Comparison of ENCODE assay signal across 25 mouse cellular contexts in the genomic region with DNA sequence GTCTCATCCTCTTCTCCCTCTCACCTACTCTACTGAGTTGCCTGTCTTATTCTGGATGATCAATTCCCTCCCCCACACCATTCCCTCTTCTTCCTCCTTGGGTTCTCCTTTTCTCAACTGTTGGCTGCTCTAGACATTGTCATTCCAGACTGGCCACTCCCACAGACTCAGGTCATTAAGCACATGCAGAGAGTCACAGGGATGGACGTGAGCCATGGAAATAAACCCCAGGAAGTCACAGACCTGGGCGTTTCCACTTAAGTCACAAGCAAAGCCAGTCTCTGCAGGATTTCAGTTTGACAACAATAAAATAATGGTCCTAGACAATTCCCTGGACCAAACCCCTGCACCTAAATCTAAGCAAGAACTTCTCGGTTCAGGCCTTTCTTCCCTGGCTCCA.
DNase-seq lines count a peak whose midpoint lies in the region; ATAC-seq and TF ChIP-seq lines count a peak whose summit lies in the region.
"Had no signal": no experiment of that assay in that cellular context is flagged by ENCODE, and none has a peak within 500 bp of the region (broad histone marks: within the 10 kb centered on the region; RNA-seq: fewer than 3 reads in every experiment).

No protein-coding gene starts in this region.

- no peak for TF ChIP-seq POLR2A in kidney, adult 2 months (IDR thresholded peaks at IDR 0.05; ENCODE audit: low read depth, low read length)

- peak; percentile 56 for DNase-seq in kidney, adult 2 months
- peak; percentile 31 for DNase-seq in midbrain, embryonic 11.5 days (ENCODE audit: low spot score, missing footprints)
- DNase-seq in ZHBTc4 (ENCODE audit: low read depth, low spot score) = peak; percentile 67
- peak; percentile 27 to 30 for DNase-seq in kidney, postnatal 36 days
- no peak for DNase-seq in gastrocnemius, postnatal 25 days
- no peak for DNase-seq in layer of hippocampus, postnatal 10 days (ENCODE audit: low spot score in 2 of 2)
- DNase-seq: adrenal gland, adult 8-10 months; adrenal gland, postnatal 25 days; cerebellum, adult 11-12 months; cerebellum, adult 8-10 months; cerebellum, postnatal 10 days; cerebellum, postnatal 36 days; gastrocnemius, postnatal 10 days; heart, adult 11 months had no signal

- H3K4me1 ChIP-seq in kidney, adult 2 months (ENCODE audit: control insufficient read depth, insufficient read depth, low read length) = no peaks in the 10 kb centered on the region
- no peaks in the 10 kb centered on the region for H3K4me1 ChIP-seq in kidney, embryonic 15.5 days
- no peaks in the 10 kb centered on the region for H3K4me1 ChIP-seq in midbrain, embryonic 11.5 days (ENCODE audit: control insufficient read depth, insufficient read depth, low read length)
- H3K4me1 ChIP-seq in midbrain, embryonic 15.5 days = peaks cover 3% of the 10 kb centered on the region; the same call in 1 of the 2 replicates
- H3K4me1 ChIP-seq: embryonic facial prominence, embryonic 13.5 days; forebrain, embryonic 12.5 days; hindbrain, embryonic 12.5 days; hindbrain, embryonic 15.5 days had no signal

- no peak overlapping the region for H3K4me3 ChIP-seq in kidney, adult 2 months (ENCODE audit: insufficient read depth, low read depth, low read length)
- no peak overlapping the region for H3K4me3 ChIP-seq in kidney, embryonic 15.5 days (replicated peaks)
- no peak overlapping the region for H3K4me3 ChIP-seq in midbrain, embryonic 11.5 days (ENCODE audit: low read depth, low read length)
- no peak overlapping the region for H3K4me3 ChIP-seq in midbrain, embryonic 15.5 days
- H3K4me3 ChIP-seq: embryonic facial prominence, embryonic 10.5 days; embryonic facial prominence, embryonic 13.5 days; erythroblast, embryonic 14.5 days; forebrain, embryonic 12.5 days; forebrain, embryonic 15.5 days; hindbrain, embryonic 12.5 days; hindbrain, embryonic 15.5 days had no signal

- H3K27me3 ChIP-seq in kidney, adult 2 months (replicated peaks; ENCODE audit: control insufficient read depth, insufficient read depth, low read length) = no peaks in the 10 kb centered on the region
- peaks cover 6% of the 10 kb centered on the region; the same call in 1 of the 2 replicates for H3K27me3 ChIP-seq in kidney, embryonic 15.5 days
- H3K27me3 ChIP-seq in midbrain, embryonic 11.5 days (ENCODE audit: control insufficient read depth, insufficient read depth, low read length) = no peaks in the 10 kb centered on the region
- no peaks in the 10 kb centered on the region for H3K27me3 ChIP-seq in midbrain, embryonic 15.5 days (replicated peaks)
- H3K27me3 ChIP-seq: embryonic facial prominence, embryonic 13.5 days; forebrain, embryonic 15.5 days; hindbrain, embryonic 12.5 days; hindbrain, embryonic 15.5 days had no signal

- no peaks in the 10 kb centered on the region for H3K36me3 ChIP-seq in kidney, adult 2 months (ENCODE audit: control insufficient read depth, insufficient read depth, low read length)
- H3K36me3 ChIP-seq in kidney, embryonic 15.5 days = no peaks in the 10 kb centered on the region
- no peaks in the 10 kb centered on the region for H3K36me3 ChIP-seq in midbrain, embryonic 11.5 days (ENCODE audit: control insufficient read depth, insufficient read depth, low read length)
- H3K36me3 ChIP-seq in midbrain, embryonic 15.5 days (replicated peaks) = no peaks in the 10 kb centered on the region
- H3K36me3 ChIP-seq: embryonic facial prominence, embryonic 10.5 days; embryonic facial prominence, embryonic 13.5 days; forebrain, embryonic 12.5 days; forebrain, embryonic 15.5 days; hindbrain, embryonic 12.5 days; hindbrain, embryonic 15.5 days had no signal

- H3K9me3 ChIP-seq in kidney, embryonic 15.5 days (replicated peaks) = no peaks in the 10 kb centered on the region
- no peaks in the 10 kb centered on the region for H3K9me3 ChIP-seq in midbrain, embryonic 11.5 days (ENCODE audit: control insufficient read depth, low read length)
- H3K9me3 ChIP-seq in midbrain, embryonic 15.5 days = no peaks in the 10 kb centered on the region
- H3K9me3 ChIP-seq: embryonic facial prominence, embryonic 10.5 days; embryonic facial prominence, embryonic 13.5 days; forebrain, embryonic 12.5 days; forebrain, embryonic 15.5 days; hindbrain, embryonic 12.5 days; hindbrain, embryonic 15.5 days had no signal

- no peak for ATAC-seq in kidney, embryonic 15.5 days (replicated peaks; ENCODE audit: low FRiP score)
- no peak for ATAC-seq in midbrain, embryonic 11.5 days (ENCODE audit: low FRiP score)
- no peak for ATAC-seq in midbrain, embryonic 15.5 days (replicated peaks)
- ATAC-seq: CD4-positive, CD25-positive, alpha-beta regulatory T cell, adult 4 months; forebrain, embryonic 15.5 days had no signal

- H3K9ac ChIP-seq in kidney, embryonic 15.5 days = no peak overlapping the region
- H3K9ac ChIP-seq in midbrain, embryonic 11.5 days (ENCODE audit: low read length) = no peak overlapping the region
- H3K9ac ChIP-seq in midbrain, embryonic 15.5 days = no peak overlapping the region
- H3K9ac ChIP-seq: embryonic facial prominence, embryonic 13.5 days; forebrain, embryonic 12.5 days; forebrain, embryonic 15.5 days; hindbrain, embryonic 12.5 days; hindbrain, embryonic 15.5 days had no signal

- peak overlapping the region; percentile 42 for H3K27ac ChIP-seq in kidney, adult 2 months (ENCODE audit: insufficient read depth, low read depth, low read length)
- no peak overlapping the region for H3K27ac ChIP-seq in kidney, embryonic 15.5 days
- H3K27ac ChIP-seq in midbrain, embryonic 11.5 days (ENCODE audit: low read depth, low read length) = no peak overlapping the region
- H3K27ac ChIP-seq in midbrain, embryonic 15.5 days = no peak overlapping the region
- H3K27ac ChIP-seq: embryonic facial prominence, embryonic 10.5 days; embryonic facial prominence, embryonic 13.5 days; forebrain, embryonic 12.5 days; forebrain, embryonic 15.5 days; hindbrain, embryonic 12.5 days; hindbrain, embryonic 15.5 days had no signal

- no peak overlapping the region for H3K4me2 ChIP-seq in kidney, embryonic 15.5 days
- H3K4me2 ChIP-seq in midbrain, embryonic 11.5 days = no peak overlapping the region
- H3K4me2 ChIP-seq in midbrain, embryonic 15.5 days = no peak overlapping the region
- H3K4me2 ChIP-seq: embryonic facial prominence, embryonic 13.5 days; forebrain, embryonic 12.5 days; forebrain, embryonic 15.5 days; heart, embryonic 11.5 days; hindbrain, embryonic 12.5 days; hindbrain, embryonic 15.5 days had no signal

- 10% methylated on average over 3 of the region's 3 CpGs for WGBS in kidney, adult 2 months
- 25% methylated on average over 3 of the region's 3 CpGs for WGBS in kidney, embryonic 15.5 days
- 39% methylated on average over 3 of the region's 3 CpGs for WGBS in midbrain, embryonic 11.5 days
- WGBS in midbrain, embryonic 15.5 days = 36% methylated on average over 3 of the region's 3 CpGs

- TF ChIP-seq CTCF in kidney, adult 2 months (conservative IDR thresholded peaks at IDR 0.05; ENCODE audit: insufficient read depth, insufficient read length, low read depth, low read length) = no peak

Comparison
In these comparisons a context has a peak if more than half of its experiments do, and no peak if none do; other contexts are left out.
1. DNase-seq: peak in kidney, adult 2 months (single experiment), midbrain, embryonic 11.5 days (single experiment), ZHBTc4 (single experiment) and kidney, postnatal 36 days (2 of 2); none in gastrocnemius, postnatal 25 days (single experiment) and layer of hippocampus, postnatal 10 days (0 of 2).